Mouse (Mus musculus) CH12.LX (cell line): Measurements from ENCODE around the gene Lrrc75a. TPM values are rescaled to one million over a fixed set of nuclear protein-coding genes. Genes with fewer than 3 reads are reported as not detected.

Source experiments
- DNase-seq: peaks from one replicate; pipeline ENCODE4 v3.0.0-alpha.2; 2013; ENCODE audit errors: extremely low read depth
- H3K27ac ChIP-seq: 2 replicates; pipeline ENCODE4 v1.5.1; 2012; ENCODE audit warnings: low read depth, mild to moderate bottlenecking, control low read depth, moderate library complexity; ENCODE audit not compliant: insufficient read depth
- H3K27me3 ChIP-seq: replicated peaks from 2 replicates; pipeline ENCODE3; 2012; ENCODE audit warnings: inconsistent platforms
- H3K36me3 ChIP-seq, 2 experiments: replicated peaks in 1 of 2; 2 replicates each; pipeline versions ENCODE3 to v1.6.1; 2012; ENCODE audit warnings: inconsistent platforms in 1 of 2, low read length in 1 of 2, mild to moderate bottlenecking in 1 of 2, mixed read lengths in 1 of 2, moderate library complexity in 1 of 2; ENCODE audit not compliant: control insufficient read depth in 1 of 2, insufficient read depth in 1 of 2
- H3K4me1 ChIP-seq, 2 experiments: 2 replicates each; pipeline ENCODE4 v1.6.1; 2012; ENCODE audit warnings: inconsistent platforms in 1 of 2, moderate library complexity in 1 of 2; ENCODE audit not compliant: insufficient read depth in 2 of 2, control insufficient read depth in 1 of 2
- H3K4me2 ChIP-seq: 2 replicates; pipeline ENCODE4 v1.6.1; 2012; ENCODE audit warnings: low read depth, mild to moderate bottlenecking, control low read depth; ENCODE audit not compliant: poor library complexity, insufficient read depth, severe bottlenecking
- H3K4me3 ChIP-seq, 3 experiments: fragments of 150-350 bp in 1 of 3; sonication (generic) in 1 of 3; replicated peaks in 1 of 3; 2 replicates each; pipeline versions ENCODE3 to v1.5.1; 2011 to 2012; ENCODE audit warnings: low read depth in 2 of 3, low read length in 2 of 3, mild to moderate bottlenecking in 2 of 3, moderate library complexity in 2 of 3, control low read depth in 1 of 3, improper control_type of control experiment in 1 of 3, inconsistent platforms in 1 of 3, mixed read lengths in 1 of 3; ENCODE audit not compliant: poor library complexity in 1 of 3
- H3K79me2 ChIP-seq: replicated peaks from 2 replicates; pipeline ENCODE4 v1.6.1; 2012; ENCODE audit warnings: mild to moderate bottlenecking, moderate library complexity; ENCODE audit not compliant: control insufficient read depth, poor library complexity, insufficient read depth, severe bottlenecking; ENCODE audit errors: extremely low read depth
- H3K9ac ChIP-seq: 2 replicates; pipeline ENCODE4 v1.6.1; 2012; ENCODE audit warnings: low read depth, mild to moderate bottlenecking, control low read depth, moderate library complexity; ENCODE audit not compliant: insufficient read depth
- H3K9me3 ChIP-seq: replicated peaks from 2 replicates; pipeline ENCODE3; 2012; ENCODE audit warnings: low read length, inconsistent platforms, mixed read lengths
- CHD2 ChIP-seq: IDR thresholded peaks from 2 replicates; pipeline ENCODE4 v1.6.1; 2011; ENCODE audit warnings: low read length, improper control_type of control experiment
- E2F4 ChIP-seq: IDR thresholded peaks from 2 replicates; pipeline ENCODE4 v1.6.1; 2011; ENCODE audit warnings: low read depth, low read length, improper control_type of control experiment; ENCODE audit not compliant: insufficient replicate concordance
- ELF1 ChIP-seq: IDR thresholded peaks from 2 replicates; pipeline ENCODE4 v1.6.1; 2014; ENCODE audit warnings: low read depth, mild to moderate bottlenecking, inconsistent platforms, low read length, improper control_type of control experiment
- GABPA ChIP-seq: IDR thresholded peaks from 2 replicates; pipeline ENCODE4 v1.6.1; 2012; ENCODE audit warnings: low read depth, low read length, improper control_type of control experiment, inconsistent platforms; ENCODE audit not compliant: insufficient replicate concordance
- HCFC1 ChIP-seq: IDR thresholded peaks from 2 replicates; pipeline ENCODE4 v1.6.1; 2012; ENCODE audit warnings: low read depth, mild to moderate bottlenecking, inconsistent platforms, low read length, improper control_type of control experiment
- IRF4 ChIP-seq: IDR thresholded peaks from 2 replicates; pipeline ENCODE4 v1.6.1; 2014; ENCODE audit warnings: low read depth, mild to moderate bottlenecking, inconsistent platforms, low read length, improper control_type of control experiment
- JUN ChIP-seq: IDR thresholded peaks from 2 replicates; pipeline ENCODE4 v1.6.1; 2011; ENCODE audit warnings: low read depth, mild to moderate bottlenecking, low read length, improper control_type of control experiment, moderate library complexity; ENCODE audit not compliant: insufficient read depth
- JUND ChIP-seq: conservative IDR thresholded peaks from 2 replicates; pipeline ENCODE4 v1.6.1; 2011; ENCODE audit warnings: low read depth, low read length, improper control_type of control experiment
- KAT2A ChIP-seq: IDR thresholded peaks from 2 replicates; pipeline ENCODE4 v1.6.1; 2012; ENCODE audit warnings: low read length, improper control_type of control experiment, inconsistent platforms; ENCODE audit not compliant: insufficient replicate concordance
- MAX ChIP-seq: IDR thresholded peaks from 2 replicates; pipeline ENCODE4 v1.6.1; 2011; ENCODE audit warnings: low read length, improper control_type of control experiment
- MYC ChIP-seq: IDR thresholded peaks from 2 replicates; pipeline ENCODE4 v1.6.1; 2011; ENCODE audit warnings: low read depth, mild to moderate bottlenecking, improper control_type of control experiment, low read length
- NRF1 ChIP-seq: IDR thresholded peaks from 2 replicates; pipeline ENCODE4 v1.6.1; 2014; ENCODE audit warnings: low read depth, mild to moderate bottlenecking, inconsistent platforms, low read length, improper control_type of control experiment, moderate library complexity
- PAX5 ChIP-seq: IDR thresholded peaks from 2 replicates; pipeline ENCODE4 v1.6.1; 2012; ENCODE audit warnings: low read length, inconsistent platforms, mixed read lengths
- POLR2A ChIP-seq: IDR thresholded peaks from 2 replicates; pipeline ENCODE4 v1.6.1; 2011; ENCODE audit warnings: low read depth, mild to moderate bottlenecking, improper control_type of control experiment, low read length
- RAD21 ChIP-seq: IDR thresholded peaks from 2 replicates; pipeline ENCODE4 v1.6.1; 2011; ENCODE audit warnings: low read depth, mild to moderate bottlenecking, low read length, improper control_type of control experiment, moderate library complexity
- RCOR1 ChIP-seq: conservative IDR thresholded peaks from 2 replicates; pipeline ENCODE4 v1.6.1; 2012; ENCODE audit warnings: low read depth, mild to moderate bottlenecking, inconsistent platforms, low read length, improper control_type of control experiment
- SIN3A ChIP-seq: IDR thresholded peaks from 2 replicates; pipeline ENCODE4 v1.6.1; 2012; ENCODE audit warnings: low read length, improper control_type of control experiment, inconsistent platforms
- SMC3 ChIP-seq: IDR thresholded peaks from 2 replicates; pipeline ENCODE4 v1.6.1; 2011; ENCODE audit warnings: low read depth, low read length, improper control_type of control experiment
- TBP ChIP-seq: conservative IDR thresholded peaks from 2 replicates; pipeline ENCODE4 v1.6.1; 2011; ENCODE audit warnings: low read depth, low read length, improper control_type of control experiment
- TCF12 ChIP-seq: IDR thresholded peaks from 2 replicates; pipeline ENCODE4 v1.6.1; 2014; ENCODE audit warnings: low read depth, mild to moderate bottlenecking, inconsistent platforms, low read length, improper control_type of control experiment
- UBTF ChIP-seq: IDR thresholded peaks from 2 replicates; pipeline ENCODE4 v1.6.1; 2012; ENCODE audit warnings: low read depth, mild to moderate bottlenecking, inconsistent platforms, low read length, improper control_type of control experiment, moderate library complexity
- USF1 ChIP-seq: IDR thresholded peaks from 2 replicates; pipeline ENCODE4 v1.6.1; 2014; ENCODE audit warnings: low read depth, mild to moderate bottlenecking, inconsistent platforms, low read length, improper control_type of control experiment
- ZC3H11A ChIP-seq: IDR thresholded peaks from 2 replicates; pipeline ENCODE4 v1.6.1; 2012; ENCODE audit warnings: low read depth, mild to moderate bottlenecking, inconsistent platforms, low read length, improper control_type of control experiment
- ZKSCAN1 ChIP-seq: IDR thresholded peaks from 2 replicates; pipeline ENCODE4 v1.6.1; 2012; ENCODE audit warnings: low read depth, inconsistent platforms, low read length, improper control_type of control experiment, borderline replicate concordance
- ZMIZ1 ChIP-seq: IDR thresholded peaks from 2 replicates; pipeline ENCODE4 v1.6.1; 2012; ENCODE audit warnings: low read depth, mild to moderate bottlenecking, inconsistent platforms, low read length, improper control_type of control experiment
- dilution Hi-C: fragments of 300-500 bp; cut with MboI; formaldehyde crosslinking; loops from 2 replicates; pipeline ENCODE4 v1.14.3; 2020; ENCODE audit warnings: low sequenced_read_pairs; ENCODE audit not compliant: extremely low pct_unique_long_range_greater_than_20kb, extremely low pct_ligation_motif_present
- in situ Hi-C: fragments of 300-500 bp; cut with MboI; formaldehyde crosslinking; loops from 3 replicates; pipeline ENCODE4 v1.14.3; 2019; ENCODE audit warnings: low sequenced_read_pairs, low pct_ligation_motif_present, low pct_unique_long_range_greater_than_20kb, mixed read lengths
- polyA plus RNA-seq: library from polyadenylated mRNA; unstranded; fragments of >175 nt; gene quantifications from 2 replicates; pipeline ENCODE4 v1.2.1, GENCODE M21; 2012; ENCODE audit warnings: low read depth; ENCODE audit not compliant: insufficient read length
- total RNA-seq, 2 experiments: library from RNA; depleted of rRNA; stranded (reverse); fragments of 300-350 nt in 1 of 2; fragments of >200 nt in 1 of 2; gene quantifications; 2 replicates each; pipeline ENCODE4 v1.2.3; 2012 to 2014

Lrrc75a gene
- total and polyA plus RNA-seq, 3 experiments = 1.3 to 12.6 (median 1.8) TPM

GRCm38 (mm10) chr11:62636105-62636839, 12.1 kb downstream of the Lrrc75a start:
- Histone ChIP-seq H3K9me3 (no peaks in the 10 kb centered on the region), H3K27me3 (no peaks in the 10 kb centered on the region), H3K4me2 (no peak overlapping the region), H3K9ac (no peak overlapping the region), H3K27ac (no peak overlapping the region), H3K4me1 (peaks cover 0 to 11% of the 10 kb centered on the region in 2 experiments; a peak in 2 of 4 replicates), H3K4me3 (no peak overlapping the region), H3K36me3 (no peaks in the 10 kb centered on the region), H3K79me2 (no peaks in the 10 kb centered on the region)
- dilution Hi-C loops = no loop called here
- in situ Hi-C loops = no loop called here
- TF ChIP-seq TBP (no peak), TCF12 (no peak), HCFC1 (no peak), IRF4 (no peak), MYC (no peak), KAT2A (no peak), UBTF (no peak), GABPA (no peak), RAD21 (no peak), PAX5 (no peak), JUND (no peak)
- DNase-seq = no peak

GRCm38 (mm10) chr11:62635406-62635805, 12.9 kb downstream of the Lrrc75a start:
- in situ Hi-C loops (no loop called here), dilution Hi-C loops (no loop called here)
- Histone ChIP-seq H3K36me3 (no peaks in the 10 kb centered on the region), H3K27me3 (no peaks in the 10 kb centered on the region), H3K9ac (no peak overlapping the region), H3K9me3 (no peaks in the 10 kb centered on the region), H3K79me2 (no peaks in the 10 kb centered on the region), H3K4me1 (peaks cover 0 to 11% of the 10 kb centered on the region in 2 experiments; a peak in 2 of 4 replicates), H3K4me3 (no peak overlapping the region), H3K27ac (no peak overlapping the region), H3K4me2 (no peak overlapping the region)
- no peak for TF ChIP-seq CHD2
- TF ChIP-seq ZC3H11A = no peak
- no peak for TF ChIP-seq USF1
- no peak for TF ChIP-seq NRF1
- no peak for TF ChIP-seq RAD21
- no peak for TF ChIP-seq ELF1
- TF ChIP-seq E2F4 = no peak
- no peak for TF ChIP-seq POLR2A
- TF ChIP-seq MAX = no peak
- TF ChIP-seq SMC3 = no peak
- TF ChIP-seq KAT2A = no peak
- TF ChIP-seq JUN = no peak
- TF ChIP-seq ZMIZ1 = no peak
- no peak for TF ChIP-seq MYC
- TF ChIP-seq IRF4 = no peak
- TF ChIP-seq ZKSCAN1 = no peak
- TF ChIP-seq SIN3A = no peak
- no peak for TF ChIP-seq RCOR1
- DNase-seq = no peak
